Mouse (Mus musculus) common myeloid progenitor, adult 5-6 weeks (primary cell): ENCODE results near the gene Birc5. TPM values are rescaled to one million over a fixed set of nuclear protein-coding genes. Genes with fewer than 3 reads are reported as not detected.

Source experiments
- total RNA-seq: library from RNA; stranded (forward); fragments of 200-1000, 187-1606 nt; gene quantifications from 2 replicates; pipeline ENCODE4 v1.2.3, GENCODE M21; 2017

Gene Birc5
- total RNA-seq, 1 experiment from 2014 or later: 192 TPM

Other genes starting within 250 kb of the Birc5 start
- 17.7 and 22.4 TPM in 2 replicates for gene Tnrc6c, start 195.0 kb upstream of the Birc5 start, total RNA-seq
- gene Tmc8, start 67.2 kb upstream of the Birc5 start, total RNA-seq: 1.6 and 8.4 TPM in 2 replicates
- 11.4 and 40.7 TPM in 2 replicates for gene Tmc6, start 67.1 kb upstream of the Birc5 start, total RNA-seq
- 0.69 TPM in 1 of 2 replicates, not detected in the other for gene 6030468B19Rik, start 51.6 kb upstream of the Birc5 start, total RNA-seq
- 2.5 and 3.1 TPM in 2 replicates for gene Gm20708, start 39.6 kb upstream of the Birc5 start, total RNA-seq
- 93.0 and 96.3 TPM in 2 replicates for gene Syngr2, start 39.6 kb upstream of the Birc5 start, total RNA-seq
- gene Afmid, start 23.3 kb upstream of the Birc5 start, total RNA-seq: 0.27 TPM in 1 of 2 replicates, not detected in the other
- 61.6 and 75.3 TPM in 2 replicates for gene Tk1, start 23.2 kb upstream of the Birc5 start, total RNA-seq
- gene Tmem235, start 11.5 kb downstream of the Birc5 start, total RNA-seq: not detected in 2 replicates
- gene Tha1, start 24.2 kb downstream of the Birc5 start, total RNA-seq: 5.4 and 6.0 TPM in 2 replicates
- 8.3 and 10.4 TPM in 2 replicates for gene Socs3, start 120.8 kb downstream of the Birc5 start, total RNA-seq
- 6.8 and 11.7 TPM in 2 replicates for gene Pgs1, start 137.0 kb downstream of the Birc5 start, total RNA-seq